Mouse (Mus musculus) G1E (cell line): ENCODE results near the gene Ppard.

Experiments
- CTCF ChIP-seq: IDR thresholded peaks from 2 replicates; pipeline ENCODE4 v1.5.1; 2012; ENCODE audit warnings: low read depth, low read length, inconsistent platforms, mixed read lengths
- GATA1 ChIP-seq: IDR thresholded peaks from 2 replicates; pipeline ENCODE4 v1.6.1; 2012; ENCODE audit warnings: borderline replicate concordance, low read length, inconsistent platforms, mixed read lengths
- TAL1 ChIP-seq: conservative IDR thresholded peaks from 2 replicates; pipeline ENCODE4 v1.6.1; 2012; ENCODE audit warnings: low read depth, low read length, inconsistent platforms, mixed read lengths

DNA sequence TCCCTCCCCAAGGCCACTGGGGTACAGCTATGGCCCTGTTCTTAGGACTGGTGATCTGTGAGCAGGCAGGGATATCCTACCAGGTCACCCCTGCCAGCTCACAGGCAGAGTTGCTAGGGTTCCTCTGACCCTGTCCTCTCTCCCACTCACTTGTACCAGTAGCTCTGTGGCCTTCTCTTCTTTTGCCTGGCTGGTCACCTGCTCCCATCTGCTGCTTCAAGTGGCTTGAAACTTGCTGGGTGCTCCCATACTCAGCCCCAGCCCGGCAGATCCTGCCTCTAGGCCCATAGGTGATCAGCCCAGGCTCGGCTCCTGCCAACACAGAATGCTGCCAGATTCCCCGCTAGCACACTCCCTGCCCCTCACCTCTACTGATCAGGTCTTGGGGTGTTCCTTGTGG, 68.3 kb downstream of the Ppard start:
- TF ChIP-seq CTCF, result no peak
- TF ChIP-seq TAL1, result no peak
- TF ChIP-seq GATA1, result no peak
